Mouse (Mus musculus) cerebellum, adult 18-20 months (tissue): ENCODE results near the gene Nlrx1.

Source experiments
- DNase-seq, 2 experiments: peaks; one replicate each; pipeline ENCODE4 v3.0.0; 2021

Gene Nlrx1

DNA sequence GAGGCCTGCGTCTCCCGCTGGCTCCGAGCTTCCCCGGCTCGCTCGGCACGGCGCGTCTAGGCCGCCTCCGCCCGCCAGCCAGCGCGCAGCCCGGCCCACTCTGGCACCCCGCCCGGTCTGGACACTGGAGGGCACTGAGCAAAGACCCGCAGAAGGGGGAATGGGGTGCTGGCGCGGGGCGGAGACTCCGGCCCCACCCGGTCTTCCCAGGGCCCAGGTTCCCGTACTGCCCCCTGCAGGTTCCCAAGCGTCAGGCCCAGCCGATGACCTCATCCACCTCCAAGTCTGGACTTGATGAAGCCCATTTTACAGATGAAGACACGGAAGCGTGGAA lies 405 bp downstream of the Nlrx1 start:
- DNase-seq: peak; percentile 84 to 90

DNA sequence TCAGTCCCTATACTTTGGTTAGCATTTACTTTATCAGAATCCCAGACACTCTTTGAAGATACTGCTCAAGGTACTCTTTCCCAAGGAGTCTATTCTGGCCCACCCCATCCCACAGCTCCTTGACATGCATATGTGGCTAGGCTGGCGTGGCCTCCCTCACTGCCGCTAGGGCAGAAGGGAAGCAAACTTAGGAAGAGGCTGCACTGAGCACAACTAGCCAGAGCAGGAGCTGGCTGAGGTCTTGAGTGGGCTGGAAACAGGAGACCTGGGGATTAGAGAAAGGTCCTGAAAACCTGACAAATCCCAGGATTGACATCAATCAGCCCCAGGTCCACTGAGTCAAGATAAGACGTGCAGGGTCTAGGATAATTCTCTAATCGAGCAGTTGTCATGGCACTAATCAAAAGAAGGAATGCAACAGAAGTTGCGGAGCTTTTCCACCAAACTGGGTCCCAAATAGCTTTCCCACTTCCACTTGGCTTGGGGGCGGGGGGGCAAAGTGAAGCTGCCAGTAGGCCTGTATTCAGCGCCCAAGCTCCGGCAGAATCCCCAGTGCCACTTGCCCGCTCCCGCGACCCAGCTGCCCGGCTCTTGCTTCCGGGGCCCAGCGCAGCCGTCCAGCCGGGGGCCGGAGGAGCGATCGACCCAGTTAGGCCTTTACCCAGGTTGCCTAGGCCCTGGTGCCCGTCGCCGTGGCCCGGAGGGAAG lies 926 bp downstream of the Nlrx1 start:
- DNase-seq: peak in 1 of 2 experiments; percentile 34

DNA sequence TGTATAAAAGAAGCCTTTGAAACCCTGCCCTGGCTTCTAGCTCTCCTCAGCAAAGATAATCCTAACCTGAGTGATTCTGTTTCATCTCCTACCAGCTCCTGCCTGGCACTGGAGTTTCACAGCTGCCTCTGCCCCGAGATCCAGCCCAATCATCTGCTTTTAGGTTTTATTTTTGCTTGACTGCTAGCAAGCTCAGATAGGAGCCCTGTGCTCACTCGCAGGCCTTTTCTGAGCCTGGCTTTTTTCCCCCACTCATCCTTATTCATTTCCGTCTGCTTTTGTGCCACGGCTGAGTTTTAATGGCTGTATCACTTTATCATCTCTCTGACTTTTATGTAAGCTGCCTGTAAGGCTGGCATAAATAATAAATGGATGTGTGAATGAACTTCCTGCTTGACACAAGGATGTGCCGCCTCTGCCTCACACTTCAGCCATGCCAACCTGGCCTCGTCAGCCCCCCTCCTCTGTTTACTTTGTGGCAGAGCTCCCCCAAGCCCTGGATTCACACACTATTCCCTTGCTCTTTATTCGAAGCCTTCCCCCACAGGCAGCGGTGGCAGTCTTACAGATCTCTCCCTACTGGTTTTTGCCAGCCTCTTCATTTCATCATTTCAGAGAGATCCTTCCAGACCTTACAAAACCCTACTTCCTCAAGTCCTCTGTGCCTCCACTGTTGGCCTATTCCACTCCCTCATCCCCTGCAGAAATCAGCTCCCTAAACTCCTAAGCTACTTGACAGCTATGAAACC lies 1.7 kb downstream of the Nlrx1 start:
- no peak for DNase-seq

DNA sequence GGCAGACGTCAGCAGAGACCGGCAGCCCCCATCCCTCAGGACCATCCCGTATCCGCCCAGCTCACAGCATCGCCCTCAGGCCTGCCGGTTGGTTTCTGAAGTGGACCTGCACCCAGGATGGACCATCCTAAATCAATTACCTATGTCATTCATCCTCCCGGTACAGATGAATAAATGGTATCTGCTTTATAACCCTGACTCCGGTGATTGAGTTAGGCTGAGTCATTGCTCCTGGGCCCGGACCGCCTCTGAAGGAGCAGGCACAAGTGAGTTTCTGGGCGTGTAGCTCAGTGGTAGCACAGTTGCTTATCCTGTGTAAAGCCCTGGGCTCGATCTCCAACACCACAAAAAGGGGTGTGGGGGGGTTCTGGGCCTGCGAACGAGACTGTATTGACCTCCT lies 7.0 kb downstream of the Nlrx1 start:
- no peak for DNase-seq

DNA sequence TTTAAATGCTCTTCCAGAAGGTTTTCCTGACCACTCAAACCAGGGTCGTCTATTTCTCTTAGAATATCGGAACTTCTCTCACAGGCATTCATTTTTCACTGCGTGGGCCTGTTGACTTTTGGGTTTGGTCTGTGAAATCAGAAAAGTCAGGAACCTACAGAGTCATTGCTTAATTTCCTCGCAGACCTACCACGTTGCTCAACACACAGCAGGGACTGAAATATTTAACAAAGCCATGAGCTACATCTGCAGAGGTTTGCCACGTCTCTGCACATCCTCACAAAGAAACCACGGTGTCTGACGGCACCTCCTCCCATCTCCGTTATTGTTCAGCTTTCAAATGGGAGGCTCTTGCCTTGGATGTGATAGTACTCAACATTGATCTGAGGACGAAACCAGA lies 9.4 kb downstream of the Nlrx1 start:
- no peak for DNase-seq

DNA sequence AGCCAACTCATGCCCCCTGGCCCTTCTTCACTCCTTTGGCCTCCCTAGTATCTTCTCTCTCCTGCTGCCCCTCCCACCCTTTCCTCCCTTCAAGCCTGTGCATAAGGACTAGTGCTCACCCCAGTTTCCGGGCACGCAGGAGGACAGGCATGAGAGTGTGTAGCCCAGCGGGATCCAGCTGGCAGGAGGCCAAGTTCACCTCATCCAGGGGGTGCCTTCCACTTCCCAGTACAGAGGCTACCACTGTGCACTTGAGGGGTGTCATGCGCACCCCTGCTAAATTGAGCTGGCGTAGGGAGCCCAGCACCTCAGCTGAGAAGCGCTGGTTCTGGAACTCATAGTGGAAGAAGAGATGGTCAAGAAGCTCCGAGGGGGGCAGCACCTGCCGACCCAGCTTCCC lies 12.2 kb downstream of the Nlrx1 start:
- DNase-seq: no peak

DNA sequence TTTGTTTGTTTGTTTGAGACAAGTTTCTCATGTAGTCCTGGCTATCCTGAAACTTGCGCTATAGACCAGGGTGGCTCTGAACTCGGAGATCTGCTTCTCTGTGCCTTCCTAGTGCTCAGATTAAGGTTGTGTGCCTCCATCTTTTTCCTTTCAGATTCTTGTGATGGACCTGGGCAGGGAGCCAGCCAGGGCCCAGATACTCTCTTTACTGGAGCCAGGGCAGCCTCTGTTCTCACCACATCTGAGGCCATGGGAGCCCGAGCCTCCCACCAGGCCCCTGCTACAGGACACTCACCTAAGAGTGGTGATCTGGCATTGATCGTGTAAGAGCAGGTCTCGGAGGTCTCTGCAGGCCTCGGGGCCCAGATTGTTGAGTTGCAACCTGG lies 13.3 kb downstream of the Nlrx1 start:
- no peak for DNase-seq

DNA sequence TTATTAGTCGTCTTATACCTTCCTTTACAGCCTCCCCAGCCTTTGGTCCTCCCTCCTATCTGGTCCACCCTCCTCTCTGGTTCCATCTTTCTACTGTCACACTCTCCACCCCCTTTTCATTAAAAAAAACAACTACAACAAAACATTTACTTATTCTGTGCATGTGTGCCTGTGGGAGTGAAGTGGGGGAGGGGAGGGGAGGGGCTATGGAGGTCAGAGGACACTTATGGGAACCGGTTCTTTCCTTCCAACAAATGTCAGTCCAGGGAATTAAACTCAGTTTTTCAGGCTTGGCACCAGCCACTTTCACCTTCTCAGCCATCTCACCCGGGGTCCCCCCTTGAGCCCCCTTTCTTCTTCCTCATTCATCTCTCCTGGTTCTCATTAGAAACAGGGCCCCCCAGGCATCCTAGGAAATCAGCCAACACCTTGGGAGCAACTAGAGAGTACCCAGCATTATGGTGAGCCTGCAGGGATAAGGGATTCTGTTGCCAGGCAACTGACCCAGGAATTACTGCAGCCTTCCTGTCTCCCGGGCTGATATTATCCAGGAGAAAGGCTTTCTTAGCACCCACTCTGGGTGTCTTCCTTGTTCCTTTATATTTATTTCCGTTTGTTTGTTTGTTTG lies 13.8 kb downstream of the Nlrx1 start:
- DNase-seq: no peak

DNA sequence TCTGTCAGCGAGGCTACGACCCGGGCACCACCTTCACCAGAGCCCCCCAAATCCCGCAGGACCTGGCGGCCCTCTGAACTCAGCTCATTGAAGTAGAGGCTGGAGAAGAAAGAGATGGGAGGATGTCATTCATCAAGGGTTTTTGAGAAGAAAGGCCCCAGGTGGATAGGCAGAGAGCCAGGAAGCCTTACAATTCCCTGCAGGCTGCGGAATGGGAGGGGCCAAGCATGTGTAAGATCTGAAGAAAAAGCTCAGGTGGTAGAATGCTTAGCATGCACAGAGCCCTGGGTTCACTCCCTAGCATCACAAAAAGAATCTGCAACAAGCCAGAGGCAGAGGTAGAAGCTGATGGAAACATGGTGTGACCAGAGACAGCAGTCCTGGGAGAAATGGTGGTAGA lies 15.0 kb downstream of the Nlrx1 start:
- no peak for DNase-seq

DNA sequence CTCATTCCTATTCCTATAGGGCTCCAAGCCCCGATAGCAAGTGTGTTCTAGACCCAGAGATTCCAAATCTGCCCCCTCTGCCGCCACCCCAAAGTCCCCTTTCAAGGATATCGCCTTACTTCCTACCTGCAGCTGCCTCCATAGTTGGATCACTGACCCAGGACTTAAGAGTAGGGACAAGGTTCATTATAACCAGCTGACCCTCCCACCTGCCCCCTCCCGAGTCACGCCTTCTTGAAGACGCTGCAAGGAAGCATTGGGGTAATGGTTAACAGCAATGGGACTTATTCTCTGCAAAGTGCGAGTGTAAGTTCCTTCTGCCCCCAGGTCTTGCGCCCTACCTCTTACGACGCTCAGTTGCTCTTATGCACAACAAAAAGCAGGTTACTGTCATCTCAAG lies 17.1 kb downstream of the Nlrx1 start, which contains the start of gene Pdzd3:
Pdzd3 (minus strand) TSS at position 158 of the 400 bp plus-strand sequence.
- no peak for DNase-seq

DNA sequence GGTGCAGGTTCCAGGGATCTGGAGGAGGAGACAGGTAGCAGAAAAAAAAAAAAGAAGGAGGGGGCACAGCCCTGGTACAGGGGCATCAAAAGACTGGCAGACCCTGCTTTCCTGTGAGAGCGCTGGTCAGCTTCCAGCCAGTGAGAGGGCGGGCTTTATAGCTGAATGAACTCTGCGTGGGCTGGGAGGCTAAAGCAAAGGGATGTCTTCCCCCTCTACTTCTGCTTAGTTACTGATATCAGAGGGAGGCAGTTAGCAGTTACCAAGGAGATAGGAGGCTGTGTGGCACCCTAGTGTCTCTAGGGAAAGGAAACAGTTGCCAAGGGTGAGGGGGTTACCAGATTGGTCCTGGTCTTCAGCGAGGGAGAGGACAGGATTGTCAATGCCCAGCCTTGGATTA lies 18.0 kb downstream of the Nlrx1 start:
- DNase-seq: no peak

DNA sequence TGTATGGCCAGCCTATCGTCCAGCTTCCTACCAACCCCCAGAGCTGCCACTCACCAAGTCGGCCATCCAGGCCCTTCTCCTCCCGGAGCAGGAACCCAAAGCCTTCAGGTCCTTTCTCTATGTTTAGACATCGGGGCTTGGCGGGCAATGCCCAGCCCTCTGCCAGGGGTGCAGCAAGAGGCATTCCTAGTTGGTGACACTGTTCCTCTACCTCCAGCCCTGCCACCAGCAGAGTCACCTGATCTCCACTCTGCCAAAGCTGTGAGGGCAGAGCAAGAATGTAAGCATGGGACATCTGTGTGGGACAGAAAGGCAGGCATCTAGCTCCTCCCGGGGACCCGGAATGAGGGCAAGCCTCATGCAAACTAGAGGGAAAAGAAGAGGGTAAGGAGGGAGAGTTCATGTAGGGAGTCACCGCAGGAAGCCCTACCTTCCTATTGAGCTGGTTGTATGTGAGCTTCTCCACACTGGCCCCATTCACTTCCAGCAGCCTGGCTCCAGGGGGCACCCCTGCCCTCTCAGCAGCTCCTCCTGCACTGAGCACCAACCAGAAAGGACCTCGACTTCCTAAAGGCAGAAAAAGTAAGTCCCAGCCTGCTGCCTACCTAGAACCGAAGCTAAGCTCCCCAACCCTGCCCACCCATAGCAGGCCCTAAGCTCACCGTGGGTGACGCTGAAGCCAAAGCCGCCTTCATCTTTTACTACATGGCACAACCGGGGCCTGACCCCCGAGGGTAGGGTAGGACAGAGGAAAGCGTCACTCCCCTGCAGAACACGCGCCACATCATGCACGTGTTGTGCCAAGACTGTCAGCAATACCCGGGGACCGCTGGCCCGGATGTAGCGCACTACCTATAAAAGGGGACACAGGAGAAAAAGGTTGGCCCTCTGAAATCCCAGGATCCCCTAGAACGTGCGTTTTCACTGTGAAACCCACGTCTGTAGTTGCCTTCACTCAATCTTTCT lies 18.9 kb downstream of the Nlrx1 start:
- peak; percentile 54 to 57 for DNase-seq

DNA sequence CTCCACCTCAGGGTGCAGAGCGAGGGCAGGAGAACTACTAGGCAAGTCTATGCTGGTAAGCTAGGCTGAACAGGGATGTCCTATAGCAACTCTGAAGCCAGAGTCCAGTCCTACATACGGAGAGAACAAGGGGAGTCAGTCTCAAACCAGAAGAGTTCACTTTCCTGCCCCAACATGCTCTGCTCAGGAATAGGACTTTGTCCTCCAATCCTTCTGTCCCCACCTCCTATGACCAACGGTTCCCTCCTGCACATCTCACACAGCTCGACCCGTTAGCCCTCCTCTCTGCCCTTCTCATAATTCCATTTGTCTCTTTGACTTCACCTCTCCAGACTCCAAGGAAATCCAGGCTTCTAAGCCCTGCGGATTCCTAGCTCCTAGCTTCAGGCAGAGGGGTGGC lies 20.5 kb downstream of the Nlrx1 start:
- no peak for DNase-seq

DNA sequence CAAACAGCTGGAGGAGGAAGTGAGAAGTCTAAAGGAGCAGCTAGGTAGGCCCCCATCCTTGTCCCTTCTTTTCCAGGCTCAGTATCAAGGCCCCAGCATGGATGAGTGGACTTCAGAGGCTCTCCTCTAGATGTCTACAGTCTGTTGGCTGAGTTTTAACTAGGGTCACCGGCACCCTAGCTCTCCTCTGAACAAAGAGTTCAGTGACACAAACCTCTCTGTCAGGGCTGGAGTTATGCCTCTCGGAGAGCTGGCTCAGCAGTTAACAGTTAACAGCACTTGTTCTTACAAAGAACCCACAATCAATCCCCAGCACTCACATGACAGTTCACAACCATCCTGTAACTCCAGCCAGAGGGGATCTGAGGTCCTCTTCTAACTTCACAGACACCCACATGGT lies 24.8 kb downstream of the Nlrx1 start:
- no peak for DNase-seq

DNA sequence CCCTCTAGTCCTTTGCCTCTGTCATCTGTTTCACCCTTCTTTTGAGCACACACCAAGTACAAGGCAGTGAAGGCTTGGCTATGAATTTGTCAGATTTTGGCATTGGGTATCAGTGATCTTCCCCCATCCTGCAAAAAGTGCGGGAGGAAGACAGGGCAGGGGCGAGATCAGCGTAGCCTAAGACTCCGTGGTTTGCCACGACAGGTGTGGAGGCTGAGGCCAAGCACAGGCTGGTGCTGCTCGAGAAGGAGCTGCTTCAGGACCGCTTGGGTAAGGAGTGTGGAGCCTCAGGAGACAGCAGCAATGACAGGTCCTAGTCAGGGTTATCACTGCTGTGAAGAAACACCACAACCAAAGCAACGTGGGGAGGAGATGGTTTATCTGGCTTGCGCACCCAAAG lies 27.0 kb downstream of the Nlrx1 start:
- DNase-seq: no peak

DNA sequence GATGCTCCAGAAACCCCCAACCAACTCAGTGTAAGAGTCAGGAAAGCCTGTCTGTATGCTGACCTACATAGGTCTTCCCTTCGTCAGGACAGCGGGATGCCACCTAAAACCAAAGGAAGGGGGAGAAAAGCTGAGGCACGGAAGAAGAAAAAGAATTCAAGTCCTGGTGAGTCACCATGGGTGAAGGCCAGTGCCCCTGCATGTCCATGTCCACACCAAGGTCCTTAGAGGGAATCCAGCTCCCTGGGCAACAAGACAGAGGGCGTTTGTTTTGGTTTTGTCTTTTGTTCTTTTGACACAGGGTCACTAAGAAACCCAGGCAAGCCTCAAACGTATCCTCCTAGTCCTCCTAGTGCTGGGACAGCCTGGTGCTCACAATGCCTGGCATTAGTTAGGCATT lies 27.5 kb downstream of the Nlrx1 start:
- DNase-seq: no peak

DNA sequence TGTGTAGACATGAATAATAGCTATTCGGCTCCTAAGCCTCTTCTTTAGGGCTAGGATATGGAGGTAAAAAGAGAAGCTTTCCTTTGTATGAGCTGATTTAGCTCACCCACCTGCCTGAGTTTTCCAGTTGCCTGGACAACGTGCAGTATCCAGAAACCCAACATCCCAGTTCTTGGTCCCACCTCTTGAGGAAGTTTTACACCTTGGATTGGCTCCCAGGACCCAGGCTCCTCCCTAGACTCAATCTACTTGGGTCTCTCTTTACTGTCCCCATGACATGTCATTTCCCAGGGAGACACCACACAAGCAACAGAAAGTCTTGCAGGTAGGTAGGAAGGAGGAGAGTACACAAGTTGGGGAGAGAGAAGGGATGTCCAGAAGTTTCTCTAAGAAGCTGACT lies 28.0 kb downstream of the Nlrx1 start, which contains the start of gene Ccdc153:
Ccdc153 (plus strand) TSS at position 278 of the 400 bp plus-strand sequence.
- DNase-seq: no peak

DNA sequence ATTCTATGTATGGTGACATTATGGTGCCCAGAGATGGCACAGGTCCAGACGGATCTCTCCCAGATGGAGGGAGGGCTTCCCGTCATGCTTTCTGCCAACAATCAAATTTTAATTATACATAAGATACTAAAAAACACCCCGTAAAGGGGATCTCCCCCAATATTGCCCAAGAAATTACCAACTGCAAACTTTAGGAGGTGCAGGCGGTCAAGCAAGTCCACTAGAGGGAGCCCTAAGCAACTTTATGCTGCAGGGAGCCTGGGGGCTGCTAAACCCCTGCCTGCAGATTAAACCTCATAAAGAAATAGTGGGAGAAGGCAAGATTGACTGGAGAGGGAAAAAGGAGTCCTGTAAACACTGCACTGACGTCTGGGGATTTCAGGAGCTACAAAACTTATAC lies 29.0 kb downstream of the Nlrx1 start:
- DNase-seq: peak; percentile 44 to 62

DNA sequence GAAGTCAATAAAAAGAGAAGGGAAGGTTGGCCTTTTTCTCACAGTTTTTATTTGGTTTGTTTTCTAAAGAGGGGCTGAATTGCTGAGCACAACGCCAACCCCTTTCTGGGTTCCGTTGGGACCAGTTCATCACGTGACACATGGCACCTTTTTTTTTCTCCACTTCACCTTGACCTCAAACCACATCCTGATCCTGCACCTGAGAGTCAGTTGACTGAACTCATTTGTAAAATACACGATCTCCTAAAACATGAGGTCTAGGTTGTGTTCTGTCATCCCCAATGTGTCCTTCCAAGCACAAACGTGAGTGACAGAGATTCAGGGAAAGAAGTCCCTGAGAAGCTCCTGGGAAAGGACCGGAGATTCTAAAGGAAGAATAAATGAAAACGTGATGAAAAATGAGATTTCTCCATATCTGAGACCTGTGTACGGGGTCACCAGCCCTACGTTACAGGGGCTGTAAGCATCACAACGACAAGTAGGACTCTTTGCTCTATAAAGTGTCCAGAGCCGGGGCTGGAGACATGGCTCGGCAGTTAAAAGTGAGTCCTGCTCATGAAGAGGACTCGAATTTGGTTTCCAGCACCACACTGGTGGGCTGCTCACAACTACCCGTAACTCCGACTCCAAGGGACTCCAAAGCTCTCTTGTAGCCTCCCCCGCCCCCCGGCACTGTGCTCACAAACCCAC lies 29.8 kb downstream of the Nlrx1 start:
- no peak for DNase-seq

DNA sequence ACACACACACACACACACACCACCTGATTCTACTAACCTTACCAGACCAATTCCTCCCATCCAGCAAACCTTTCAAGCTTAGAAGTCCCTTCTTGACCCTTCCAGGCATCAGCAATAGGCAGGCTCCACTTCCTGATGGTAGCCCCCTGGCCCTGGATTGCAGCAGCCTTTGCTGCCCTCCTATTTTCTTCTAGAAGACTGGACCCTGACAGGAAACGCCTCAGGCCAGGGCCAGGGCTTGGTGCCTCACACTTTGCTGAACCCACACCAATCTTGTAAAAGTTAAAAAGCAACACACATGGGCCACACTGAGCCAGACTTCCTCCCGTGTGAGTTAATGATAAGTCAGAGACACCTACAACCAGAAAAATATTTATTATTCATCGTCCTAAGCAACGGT lies 31.3 kb downstream of the Nlrx1 start:
- no peak for DNase-seq

DNA sequence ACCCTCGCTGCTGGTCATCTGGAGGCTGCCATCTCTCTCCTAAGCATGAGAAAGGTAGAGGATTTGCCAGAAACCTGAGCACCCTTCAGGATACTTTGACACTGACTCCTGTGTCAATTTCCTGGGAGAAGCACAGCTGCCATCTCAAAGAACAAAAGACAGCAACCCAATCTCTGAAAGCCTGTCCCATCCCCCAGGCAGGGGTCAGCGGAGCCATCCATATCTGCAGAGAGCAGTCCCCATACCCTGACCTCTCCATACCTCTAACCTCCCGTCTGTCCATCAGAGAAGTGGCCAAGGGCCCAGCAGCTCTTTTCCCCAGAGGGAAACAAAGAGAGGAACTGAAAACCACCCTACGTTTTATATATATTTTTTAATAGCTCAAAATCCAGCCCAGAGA lies 31.8 kb downstream of the Nlrx1 start:
- no peak for DNase-seq
